Mouse (Mus musculus) heart, adult 2 months (tissue): ENCODE measurements around the gene Fxyd2.
A peak's percentile ranks its signal among the peaks of the same experiment; 100 is the strongest.

Experiments
- CTCF ChIP-seq: fragments of 200-600 bp; IDR thresholded peaks from 2 replicates; pipeline ENCODE4 v1.8.1; 2022; ENCODE audit warnings: antibody characterized with exemption, mild to moderate bottlenecking, moderate library complexity
- POLR2A ChIP-seq: fragments of 200-500 bp; IDR thresholded peaks from 2 replicates; pipeline ENCODE4 v1.6.1; 2011; ENCODE audit warnings: mild to moderate bottlenecking, low read depth, low read length, control low read depth; ENCODE audit not compliant: insufficient read depth

DNA sequence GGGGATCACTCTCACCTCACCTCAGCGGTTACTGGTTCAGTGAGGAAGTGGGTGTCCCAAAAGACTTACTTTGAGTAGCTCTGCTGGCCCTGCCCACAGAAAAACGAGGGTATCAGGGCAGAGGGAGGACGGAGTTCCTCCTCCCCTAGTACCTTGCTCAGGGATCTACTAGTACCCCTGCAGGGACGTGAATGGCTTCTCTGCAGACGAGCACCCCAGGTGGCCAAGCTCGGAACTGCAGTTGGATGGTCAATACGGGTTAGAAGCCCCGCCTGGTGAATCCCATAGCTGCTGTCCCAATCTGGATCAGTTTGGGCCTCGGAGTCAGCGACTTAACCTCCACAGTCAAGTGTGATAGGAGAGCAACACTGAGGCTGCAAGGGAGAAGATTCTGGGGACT lies 12.8 kb downstream of the Fxyd2 start:
- TF ChIP-seq CTCF (peak; percentile 85), POLR2A (no peak)
